Mouse (Mus musculus) heart, adult 2 months (tissue): Measurements from ENCODE around the gene Wfikkn2. TPM values are rescaled to one million over a fixed set of nuclear protein-coding genes. Genes with fewer than 3 reads are reported as not detected.
A peak's percentile ranks its signal among the peaks of the same experiment; 100 is the strongest.

Experiments
- DNase-seq, 2 experiments: peaks; one replicate each; pipeline ENCODE4 v3.0.0; 2021
- H3K27ac ChIP-seq: fragments of 200-600 bp; 2 replicates; pipeline ENCODE4 v1.8.1; 2022
- H3K27me3 ChIP-seq: fragments of 200-500 bp; 2 replicates; pipeline ENCODE4 v1.6.1; 2012; ENCODE audit warnings: mild to moderate bottlenecking, low read length, inconsistent platforms, mixed read lengths; ENCODE audit not compliant: control insufficient read depth, insufficient read depth
- H3K36me3 ChIP-seq: fragments of 200-500 bp; 2 replicates; pipeline ENCODE4 v1.6.1; 2012; ENCODE audit warnings: low read length, inconsistent platforms; ENCODE audit not compliant: control insufficient read depth, insufficient read depth
- H3K4me1 ChIP-seq: fragments of 200-500 bp; 2 replicates; pipeline ENCODE4 v1.6.1; 2011; ENCODE audit warnings: low read length; ENCODE audit not compliant: control insufficient read depth, insufficient read depth
- H3K4me3 ChIP-seq: fragments of 200-600 bp; 2 replicates; pipeline ENCODE4 v1.8.1; 2022
- H3K79me2 ChIP-seq: fragments of 200-500 bp; replicated peaks from 2 replicates; pipeline ENCODE4 v1.6.1; 2012; ENCODE audit warnings: mild to moderate bottlenecking, inconsistent platforms, low read length, moderate library complexity, mixed read lengths; ENCODE audit not compliant: control insufficient read depth, insufficient read depth
- H3K9ac ChIP-seq: fragments of 200-500 bp; 2 replicates; pipeline ENCODE4 v1.6.1; 2012; ENCODE audit warnings: low read depth, mild to moderate bottlenecking, control low read depth, inconsistent platforms, low read length, mixed read lengths
- CTCF ChIP-seq: fragments of 200-600 bp; IDR thresholded peaks from 2 replicates; pipeline ENCODE4 v1.8.1; 2022; ENCODE audit warnings: antibody characterized with exemption, mild to moderate bottlenecking, moderate library complexity
- EP300 ChIP-seq: fragments of 200-500 bp; IDR thresholded peaks from 2 replicates; pipeline ENCODE4 v1.6.1; 2011; ENCODE audit warnings: low read depth, low read length, control low read depth; ENCODE audit not compliant: insufficient read depth
- POLR2A ChIP-seq: fragments of 200-500 bp; IDR thresholded peaks from 2 replicates; pipeline ENCODE4 v1.6.1; 2011; ENCODE audit warnings: mild to moderate bottlenecking, low read depth, low read length, control low read depth; ENCODE audit not compliant: insufficient read depth
- WGBS: fragments of 180-500 bp; shearing (Covaris S2); methylation state at CpG from one replicate; pipeline ENCODE4 v1.1.7; 2018; 5-methylcytosine and 5-hydroxymethylcytosine counted together
- intact Hi-C: fragments of 180-260 bp; cut with DNase I; formaldehyde crosslinking; loops from one replicate; pipeline ENCODE4 v1.15.1; 2025
- polyA plus RNA-seq: library from polyadenylated mRNA; depleted of rRNA; stranded (reverse); fragments of >200 nt; gene quantifications from 2 replicates; pipeline ENCODE4 v1.2.3, GENCODE M21; 2012
- total RNA-seq, 2 experiments: library from RNA; stranded (reverse); gene quantifications; 2 replicates each; pipeline ENCODE4 v1.2.3; 2021

Gene Wfikkn2
- total and polyA plus RNA-seq, 3 experiments = 4.3 to 6.3 (median 4.5) TPM

- DNase-seq = no peak
- intact Hi-C loops = no loop called here
- Histone ChIP-seq H3K79me2 (no peaks in the 10 kb centered on the region), H3K4me3 (no peak overlapping the region), H3K27me3 (no peaks in the 10 kb centered on the region), H3K27ac (no peak overlapping the region), H3K9ac (no peak overlapping the region), H3K36me3 (peaks cover 6% of the 10 kb centered on the region), H3K4me1 (peaks cover 7% of the 10 kb centered on the region)
- 81% methylated on average over 6 of the region's 6 CpGs for WGBS
- no peak for TF ChIP-seq EP300
- no peak for TF ChIP-seq CTCF
- TF ChIP-seq POLR2A = no peak
These were observed 37.8 kb upstream of the Wfikkn2 start for GRCm38 (mm10) chr11:94283536-94284099.

GRCm38 (mm10) chr11:94282291-94282690 is 36.5 kb upstream of the Wfikkn2 start:
- no peak for DNase-seq
- H3K27ac ChIP-seq = no peak overlapping the region
- intact Hi-C loops = no loop called here
- peaks cover under 1% of the 10 kb centered on the region; the same call in 1 of the 2 replicates for H3K36me3 ChIP-seq
- 50% methylated on average over 5 of the region's 5 CpGs for WGBS
- H3K27me3 ChIP-seq = no peaks in the 10 kb centered on the region
- H3K79me2 ChIP-seq = no peaks in the 10 kb centered on the region
- H3K9ac ChIP-seq = no peak overlapping the region
- no peak overlapping the region for H3K4me3 ChIP-seq
- peaks cover 7% of the 10 kb centered on the region for H3K4me1 ChIP-seq
- no peak for TF ChIP-seq POLR2A
- TF ChIP-seq CTCF = no peak
- TF ChIP-seq EP300 = no peak

GRCm38 (mm10) chr11:94281199-94282181 is 35.7 kb upstream of the Wfikkn2 start, which contains the start of gene Gm21885:
Gm21885 (plus strand) TSS chr11:94281873.
- WGBS = 59% methylated on average over 11 of the region's 11 CpGs
- Histone ChIP-seq H3K79me2 (no peaks in the 10 kb centered on the region), H3K9ac (no peak within 1 kb of the TSS), H3K27me3 (no peaks in the 10 kb centered on the region), H3K36me3 (no peaks in the 10 kb centered on the region), H3K27ac (peak within 1 kb of the TSS; percentile 26), H3K4me1 (peaks cover 5% of the 10 kb centered on the region), H3K4me3 (no peak within 1 kb of the TSS)
- intact Hi-C loops = no loop called here
- TF ChIP-seq CTCF (no peak), EP300 (0 out of 2 replicates have a peak, but pooled peaks have one; percentile 22), POLR2A (no peak)
- DNase-seq = peak; percentile 41 to 54

- peak overlapping the region; percentile 44 for H3K4me3 ChIP-seq
- peak; percentile 97 for TF ChIP-seq CTCF
- 0 out of 2 replicates have a peak, but pooled peaks have one; percentile 11 for TF ChIP-seq POLR2A
- peak; percentile 98 for TF ChIP-seq EP300
- no peaks in the 10 kb centered on the region for H3K36me3 ChIP-seq
- DNase-seq = peak; percentile 89 to 90
- H3K9ac ChIP-seq = peak overlapping the region; percentile 39
- WGBS = 7% methylated on average over 20 of the region's 20 CpGs
- peaks cover 5% of the 10 kb centered on the region for H3K4me1 ChIP-seq
- intact Hi-C loops = loop anchor here (1.0 kb wide), 2 partner anchors 41 to 149 kb away; no protein-coding TSS in a partner anchor
- peak overlapping the region; percentile 48; the same call in 1 of the 2 replicates for H3K27ac ChIP-seq
- H3K27me3 ChIP-seq = no peaks in the 10 kb centered on the region
- H3K79me2 ChIP-seq = no peaks in the 10 kb centered on the region
These were observed 31.1 kb upstream of the Wfikkn2 start for GRCm38 (mm10) chr11:94276869-94277337.

- TF ChIP-seq EP300 = no peak
- no peak for TF ChIP-seq CTCF
- TF ChIP-seq POLR2A = no peak
- no peaks in the 10 kb centered on the region; the same call in 1 of the 2 replicates for H3K4me1 ChIP-seq
- H3K4me3 ChIP-seq = no peak overlapping the region
- WGBS = 85% methylated on average over 2 of the region's 2 CpGs
- no peaks in the 10 kb centered on the region for H3K36me3 ChIP-seq
- H3K9ac ChIP-seq = no peak overlapping the region
- no peak for DNase-seq
- intact Hi-C loops = no loop called here
- H3K79me2 ChIP-seq = no peaks in the 10 kb centered on the region
- H3K27ac ChIP-seq = no peak overlapping the region
- no peaks in the 10 kb centered on the region for H3K27me3 ChIP-seq
These were observed 29.9 kb upstream of the Wfikkn2 start for GRCm38 (mm10) chr11:94275686-94276085.

- DNase-seq = no peak
- no peak for TF ChIP-seq EP300
- no peaks in the 10 kb centered on the region for H3K36me3 ChIP-seq
- H3K27me3 ChIP-seq = no peaks in the 10 kb centered on the region
- intact Hi-C loops = no loop called here
- no peak overlapping the region for H3K9ac ChIP-seq
- no peaks in the 10 kb centered on the region; the same call in 1 of the 2 replicates for H3K4me1 ChIP-seq
- H3K79me2 ChIP-seq = no peaks in the 10 kb centered on the region
- H3K4me3 ChIP-seq = no peak overlapping the region
- no peak overlapping the region for H3K27ac ChIP-seq
- 78% methylated on average over 7 of the region's 7 CpGs for WGBS
These were observed 29.4 kb upstream of the Wfikkn2 start for GRCm38 (mm10) chr11:94275226-94275625.
